Mouse (Mus musculus): Measurements from ENCODE around the gene Aqp12. TPM values are rescaled to one million over a fixed set of nuclear protein-coding genes. Genes with fewer than 3 reads are reported as not detected.

Gene Aqp12
- total and polyA plus RNA-seq, 3 experiments, result not detected

GRCm38 (mm10) chr1:93033989-93034388, 27.9 kb downstream of the Aqp12 start:
- TF ChIP-seq GABPA (IDR thresholded peaks at IDR 0.05; ENCODE audit: insufficient replicate concordance, low read depth, low read length) (no peak), MXI1 (IDR thresholded peaks at IDR 0.05; ENCODE audit: low read depth, low read length) (no peak), JUND (conservative IDR thresholded peaks at IDR 0.05; ENCODE audit: low read depth, low read length) (no peak), TCF12 (IDR thresholded peaks at IDR 0.05; ENCODE audit: low read depth, low read length) (no peak), ETS1 (conservative IDR thresholded peaks at IDR 0.05; ENCODE audit: low read depth, low read length) (no peak), KAT2A (IDR thresholded peaks at IDR 0.05; ENCODE audit: insufficient replicate concordance, low read length) (no peak), UBTF (IDR thresholded peaks at IDR 0.05; ENCODE audit: low read depth, low read length) (no peak), NRF1 (IDR thresholded peaks at IDR 0.05; ENCODE audit: low read depth, low read length) (no peak), CTCF (conservative IDR thresholded peaks at IDR 0.05 in 1 of 2, IDR thresholded peaks at IDR 0.05 in 1 of 2; ENCODE audit: low read depth in 2 of 2, low read length in 2 of 2) (no peak), MYC (IDR thresholded peaks at IDR 0.05; ENCODE audit: low read depth, low read length) (no peak), SIN3A (IDR thresholded peaks at IDR 0.05; ENCODE audit: low read length) (no peak), JUN (IDR thresholded peaks at IDR 0.05; ENCODE audit: insufficient read depth, low read depth, low read length) (no peak), HCFC1 (IDR thresholded peaks at IDR 0.05; ENCODE audit: low read depth, low read length) (no peak), TBP (conservative IDR thresholded peaks at IDR 0.05; ENCODE audit: low read depth, low read length) (no peak), RCOR1 (conservative IDR thresholded peaks at IDR 0.05; ENCODE audit: low read depth, low read length) (no peak)
- dilution Hi-C loops (cut with MboI; ENCODE audit: extremely low pct_ligation_motif_present, extremely low pct_unique_long_range_greater_than_20kb, low sequenced_read_pairs) (no loop called here), in situ Hi-C loops (cut with MboI; ENCODE audit: low pct_ligation_motif_present, low pct_unique_long_range_greater_than_20kb, low sequenced_read_pairs) (no loop called here)
- Histone ChIP-seq H3K27ac (ENCODE audit: insufficient read depth, low read depth) (no peak overlapping the region), H3K4me2 (ENCODE audit: insufficient read depth, low read depth, poor library complexity, severe bottlenecking) (no peak overlapping the region), H3K79me2 (replicated peaks; ENCODE audit: control insufficient read depth, extremely low read depth, insufficient read depth, poor library complexity, severe bottlenecking) (no peaks in the 10 kb centered on the region), H3K9ac (ENCODE audit: insufficient read depth, low read depth) (no peak overlapping the region), H3K4me3 (replicated peaks in 1 of 3; ENCODE audit: low read depth in 2 of 3, low read length in 2 of 3, poor library complexity in 1 of 3) (no peak overlapping the region), H3K9me3 (replicated peaks; ENCODE audit: low read length) (peaks cover 13% of the 10 kb centered on the region), H3K36me3 (replicated peaks in 1 of 2; ENCODE audit: control insufficient read depth in 1 of 2, insufficient read depth in 1 of 2, low read length in 1 of 2) (no peaks in the 10 kb centered on the region), H3K4me1 (ENCODE audit: control insufficient read depth in 1 of 2, insufficient read depth in 2 of 2) (no peaks in the 10 kb centered on the region), H3K27me3 (replicated peaks) (peaks cover 76% of the 10 kb centered on the region)
- DNase-seq (ENCODE audit: extremely low read depth), result no peak

- H3K9me3 ChIP-seq (replicated peaks; ENCODE audit: low read length), result peaks cover 13% of the 10 kb centered on the region
- H3K4me2 ChIP-seq (ENCODE audit: insufficient read depth, low read depth, poor library complexity, severe bottlenecking), result no peak overlapping the region
- H3K79me2 ChIP-seq (replicated peaks; ENCODE audit: control insufficient read depth, extremely low read depth, insufficient read depth, poor library complexity, severe bottlenecking), result no peaks in the 10 kb centered on the region
- in situ Hi-C loops (cut with MboI; ENCODE audit: low pct_ligation_motif_present, low pct_unique_long_range_greater_than_20kb, low sequenced_read_pairs) (no loop called here), dilution Hi-C loops (cut with MboI; ENCODE audit: extremely low pct_ligation_motif_present, extremely low pct_unique_long_range_greater_than_20kb, low sequenced_read_pairs) (no loop called here)
- no peak overlapping the region for H3K9ac ChIP-seq (ENCODE audit: insufficient read depth, low read depth)
- peaks cover 82% of the 10 kb centered on the region for H3K27me3 ChIP-seq (replicated peaks)
- no peak for TF ChIP-seq ZKSCAN1 (IDR thresholded peaks at IDR 0.05; ENCODE audit: borderline replicate concordance, low read depth, low read length)
- TF ChIP-seq NELFE (IDR thresholded peaks at IDR 0.05; ENCODE audit: low read depth, low read length), result no peak
- TF ChIP-seq TCF12 (IDR thresholded peaks at IDR 0.05; ENCODE audit: low read depth, low read length), result no peak
- TF ChIP-seq MEF2A (IDR thresholded peaks at IDR 0.05; ENCODE audit: borderline replicate concordance, low read depth, low read length), result no peak
- TF ChIP-seq POLR2A (IDR thresholded peaks at IDR 0.05; ENCODE audit: low read depth, low read length), result no peak
- TF ChIP-seq MXI1 (IDR thresholded peaks at IDR 0.05; ENCODE audit: low read depth, low read length), result no peak
- TF ChIP-seq MYC (IDR thresholded peaks at IDR 0.05; ENCODE audit: low read depth, low read length), result no peak
- no peak for TF ChIP-seq SMC3 (IDR thresholded peaks at IDR 0.05; ENCODE audit: low read depth, low read length)
- TF ChIP-seq CHD1 (IDR thresholded peaks at IDR 0.05; ENCODE audit: low read depth, low read length), result no peak
- no peak for TF ChIP-seq HCFC1 (IDR thresholded peaks at IDR 0.05; ENCODE audit: low read depth, low read length)
- TF ChIP-seq UBTF (IDR thresholded peaks at IDR 0.05; ENCODE audit: low read depth, low read length), result no peak
- no peak for TF ChIP-seq ZNF384 (IDR thresholded peaks at IDR 0.05; ENCODE audit: low read depth, low read length)
- TF ChIP-seq MAFK (IDR thresholded peaks at IDR 0.05; ENCODE audit: insufficient replicate concordance, low read length), result no peak
- no peak for TF ChIP-seq POLR2AphosphoS2 (IDR thresholded peaks at IDR 0.05; ENCODE audit: low read depth, low read length)
- no peak for TF ChIP-seq SIN3A (IDR thresholded peaks at IDR 0.05; ENCODE audit: low read length)
- no peak for TF ChIP-seq BHLHE40 (IDR thresholded peaks at IDR 0.05; ENCODE audit: low read depth, low read length)
- no peak for TF ChIP-seq EP300 (IDR thresholded peaks at IDR 0.05; ENCODE audit: low read length)
- no peak for TF ChIP-seq CTCF (conservative IDR thresholded peaks at IDR 0.05 in 1 of 2, IDR thresholded peaks at IDR 0.05 in 1 of 2; ENCODE audit: low read depth in 2 of 2, low read length in 2 of 2)
- no peak for DNase-seq (ENCODE audit: extremely low read depth)
- no peak overlapping the region for H3K27ac ChIP-seq (ENCODE audit: insufficient read depth, low read depth)
- no peaks in the 10 kb centered on the region for H3K36me3 ChIP-seq (replicated peaks in 1 of 2; ENCODE audit: control insufficient read depth in 1 of 2, insufficient read depth in 1 of 2, low read length in 1 of 2)
- H3K4me1 ChIP-seq (ENCODE audit: control insufficient read depth in 1 of 2, insufficient read depth in 2 of 2), result no peaks in the 10 kb centered on the region
- no peak overlapping the region for H3K4me3 ChIP-seq (replicated peaks in 1 of 3; ENCODE audit: low read depth in 2 of 3, low read length in 2 of 3, poor library complexity in 1 of 3)
Observed at GRCm38 (mm10) chr1:93035981-93036380, 29.8 kb downstream of the Aqp12 start.

All from CH12.LX (cell line).